Mouse (Mus musculus): Measurements from ENCODE around the gene Tmem63a. TPM values are rescaled to one million over a fixed set of nuclear protein-coding genes. Genes with fewer than 3 reads are reported as not detected.

Tmem63a gene
- 92.4 and 94.7 TPM in 2 replicates for polyA plus RNA-seq (2012; rRNA removed)

GRCm38 (mm10) chr1:180942166-180943031, at the start of gene Tmem63a:
Tmem63a (plus strand) TSS chr1:180942344.

GRCm38 (mm10) chr1:180892808-180893207, 49.3 kb upstream of the Tmem63a start, which contains the start of gene Lefty2:
Lefty2 (plus strand) TSS chr1:180893108.

GRCm38 (mm10) chr1:180904039-180904814, 37.9 kb upstream of the Tmem63a start, which contains the start of gene Pycr2:
Pycr2 (plus strand) TSS chr1:180904293.

GRCm38 (mm10) chr1:180934467-180935419, 7.4 kb upstream of the Tmem63a start, which contains the start of gene Lefty1:
Lefty1 (plus strand) TSS chr1:180935022.

GRCm38 (mm10) chr1:181020756-181021487, 78.8 kb downstream of the Tmem63a start, which contains the start of gene Ephx1:
Ephx1 (minus strand) TSS chr1:181020904.

Other genes starting within 250 kb of the Tmem63a start
- gene Mixl1, start 245.3 kb upstream of the Tmem63a start, polyA plus RNA-seq (2012; rRNA removed): not detected in 2 replicates
- 4.7 and 5.1 TPM in 2 replicates for gene Acbd3, start 216.3 kb upstream of the Tmem63a start, polyA plus RNA-seq (2012; rRNA removed)
- gene H3f3a, start 128.4 kb upstream of the Tmem63a start, polyA plus RNA-seq (2012; rRNA removed): 38.2 and 53.7 TPM in 2 replicates
- gene Sde2, start 91.2 kb upstream of the Tmem63a start, polyA plus RNA-seq (2012; rRNA removed): 1.6 and 2.4 TPM in 2 replicates
- not detected in 2 replicates for gene Lefty2, start 49.2 kb upstream of the Tmem63a start, polyA plus RNA-seq (2012; rRNA removed)
- gene Pycr2, start 38.1 kb upstream of the Tmem63a start, polyA plus RNA-seq (2012; rRNA removed): 32.6 and 43.3 TPM in 2 replicates
- 7.7 and 8.0 TPM in 2 replicates for gene Lefty1, start 7.3 kb upstream of the Tmem63a start, polyA plus RNA-seq (2012; rRNA removed)
- gene Ephx1, start 78.6 kb downstream of the Tmem63a start, polyA plus RNA-seq (2012; rRNA removed): 19.1 and 26.4 TPM in 2 replicates
- gene 9130409I23Rik, start 108.9 kb downstream of the Tmem63a start, polyA plus RNA-seq (2012; rRNA removed): 2.6 and 3.7 TPM in 2 replicates
- 1.7 and 2.3 TPM in 2 replicates for gene Nvl, start 201.9 kb downstream of the Tmem63a start, polyA plus RNA-seq (2012; rRNA removed)
- gene Cnih4, start 202.3 kb downstream of the Tmem63a start, polyA plus RNA-seq (2012; rRNA removed): 3.9 and 7.9 TPM in 2 replicates